Mouse (Mus musculus) midbrain, postnatal 0 days (tissue): ENCODE measurements at regions not wholly inside any gene's neighbourhood (a gene's known extent, or its start where the extent isn't known, plus 50 kb on each side); places are given as distances from the start of the nearest gene placed in this dataset.

Experiments used
- ATAC-seq: fragments of 200-750 bp; cut with Nextera tagmentation; 2 replicates; pipeline ENCODE4 v1.8.0; 2017; ENCODE audit warnings: moderate number of reproducible peaks, mild to moderate bottlenecking, moderate TSS enrichment, moderate library complexity; ENCODE audit not compliant: low FRiP score
- DNase-seq: peaks from one replicate; pipeline ENCODE4 v3.0.0-alpha.2; 2015; ENCODE audit warnings: low spot score
- H3K27ac ChIP-seq: fragments of 300-500 bp; sonication (generic); 2 replicates; pipeline ENCODE4 v1.5.1; 2014; ENCODE audit warnings: low read depth, mild to moderate bottlenecking, low read length, mixed read lengths
- H3K27me3 ChIP-seq: fragments of 300-500 bp; sonication (generic); 2 replicates; pipeline ENCODE4 v1.6.1; 2014; ENCODE audit warnings: low read length, control low read depth, mixed read lengths; ENCODE audit not compliant: insufficient read depth
- H3K36me3 ChIP-seq: fragments of 300-500 bp; sonication (generic); 2 replicates; pipeline ENCODE4 v1.6.1; 2014; ENCODE audit warnings: low read length, control low read depth, mixed read lengths; ENCODE audit not compliant: insufficient read depth
- H3K4me1 ChIP-seq: fragments of 300-500 bp; sonication (generic); 2 replicates; pipeline ENCODE4 v1.6.1; 2014; ENCODE audit warnings: mild to moderate bottlenecking, control low read depth, antibody characterized with exemption, low read length, mixed read lengths; ENCODE audit not compliant: insufficient read depth
- H3K4me2 ChIP-seq: fragments of 300-500 bp; sonication (generic); 2 replicates; pipeline ENCODE4 v1.6.1; 2014; ENCODE audit warnings: low read depth, mild to moderate bottlenecking, low read length, mixed read lengths; ENCODE audit not compliant: poor library complexity, severe bottlenecking
- H3K4me3 ChIP-seq: fragments of 300-500 bp; sonication (generic); 2 replicates; pipeline ENCODE4 v1.5.1; 2014; ENCODE audit warnings: low read depth, mild to moderate bottlenecking, low read length, moderate library complexity
- H3K9ac ChIP-seq: fragments of 300-500 bp; sonication (generic); replicated peaks from 2 replicates; pipeline ENCODE4 v1.6.1; 2014; ENCODE audit warnings: mild to moderate bottlenecking, low read length, moderate library complexity, mixed read lengths; ENCODE audit not compliant: poor library complexity, severe bottlenecking
- H3K9me3 ChIP-seq: fragments of 300-500 bp; sonication (generic); 2 replicates; pipeline ENCODE4 v1.6.1; 2016; ENCODE audit warnings: low read length, control low read depth
- CTCF ChIP-seq: IDR thresholded peaks from 2 replicates; pipeline ENCODE4 v1.5.1; 2016; ENCODE audit warnings: antibody characterized with exemption, mild to moderate bottlenecking
- WGBS: fragments of 180-500 bp; shearing (Covaris S2); extraction: QIAGEN DNeasy Blood & Tissue Kit; methylation state at CpG from one replicate; pipeline ENCODE4 v1.1.7; 2014; 5-methylcytosine and 5-hydroxymethylcytosine counted together

- Histone ChIP-seq H3K4me1 (no peaks in the 10 kb centered on the region), H3K9me3 (no peaks in the 10 kb centered on the region), H3K36me3 (no peaks in the 10 kb centered on the region), H3K27me3 (no peaks in the 10 kb centered on the region), H3K4me2 (no peak overlapping the region), H3K4me3 (no peak overlapping the region), H3K27ac (no peak overlapping the region), H3K9ac (no peak overlapping the region)
- TF ChIP-seq CTCF: no peak
- DNase-seq (no peak), ATAC-seq (no peak)
- WGBS: 92% methylated on average over 5 of the region's 5 CpGs
Measured at GRCm38 (mm10) chr15:96180036-96180435, 107.3 kb upstream of the Arid2 start.

- no peak for DNase-seq
- H3K4me1 ChIP-seq: no peaks in the 10 kb centered on the region
- no peak for ATAC-seq
- no peak overlapping the region for H3K4me3 ChIP-seq
- TF ChIP-seq CTCF: no peak
- H3K27ac ChIP-seq: no peak overlapping the region
- H3K9me3 ChIP-seq: no peaks in the 10 kb centered on the region
- 91% methylated on average over 8 of the region's 8 CpGs for WGBS
- H3K4me2 ChIP-seq: no peak overlapping the region
- no peaks in the 10 kb centered on the region for H3K36me3 ChIP-seq
- H3K9ac ChIP-seq: no peak overlapping the region
- H3K27me3 ChIP-seq: no peaks in the 10 kb centered on the region
Measured at GRCm38 (mm10) chr15:96180977-96181376, 106.3 kb upstream of the Arid2 start.

GRCm38 (mm10) chr15:96182313-96182712 lies 105.0 kb upstream of the Arid2 start:
- TF ChIP-seq CTCF: no peak
- no peaks in the 10 kb centered on the region for H3K9me3 ChIP-seq
- H3K27ac ChIP-seq: no peak overlapping the region
- no peak overlapping the region for H3K9ac ChIP-seq
- H3K4me2 ChIP-seq: no peak overlapping the region
- ATAC-seq (no peak), DNase-seq (no peak)
- 78% methylated on average over 5 of the region's 5 CpGs for WGBS
- H3K27me3 ChIP-seq: no peaks in the 10 kb centered on the region
- H3K4me3 ChIP-seq: no peak overlapping the region
- H3K4me1 ChIP-seq: no peaks in the 10 kb centered on the region
- H3K36me3 ChIP-seq: no peaks in the 10 kb centered on the region

- no peaks in the 10 kb centered on the region for H3K36me3 ChIP-seq
- 80% methylated on average over 6 of the region's 6 CpGs for WGBS
- no peak for TF ChIP-seq CTCF
- no peak overlapping the region for H3K4me2 ChIP-seq
- no peak overlapping the region for H3K9ac ChIP-seq
- no peak overlapping the region for H3K4me3 ChIP-seq
- no peaks in the 10 kb centered on the region for H3K27me3 ChIP-seq
- ATAC-seq: no peak
- H3K9me3 ChIP-seq: no peaks in the 10 kb centered on the region
- no peaks in the 10 kb centered on the region for H3K4me1 ChIP-seq
- H3K27ac ChIP-seq: no peak overlapping the region
- DNase-seq: no peak
Measured at GRCm38 (mm10) chr15:96183069-96183468, 104.2 kb upstream of the Arid2 start.

- H3K4me1 ChIP-seq: no peaks in the 10 kb centered on the region
- WGBS: 73% methylated on average over 8 of the region's 8 CpGs
- H3K27ac ChIP-seq: no peak overlapping the region
- no peaks in the 10 kb centered on the region for H3K36me3 ChIP-seq
- no peak overlapping the region for H3K4me2 ChIP-seq
- no peak; the same call in 1 of the 2 replicates for TF ChIP-seq CTCF
- DNase-seq: no peak
- no peaks in the 10 kb centered on the region for H3K27me3 ChIP-seq
- no peak overlapping the region for H3K4me3 ChIP-seq
- no peak for ATAC-seq
- H3K9me3 ChIP-seq: no peaks in the 10 kb centered on the region
- no peak overlapping the region for H3K9ac ChIP-seq
Measured at GRCm38 (mm10) chr15:96184666-96185065, 102.7 kb upstream of the Arid2 start.

GRCm38 (mm10) chr15:96185429-96185828 lies 101.9 kb upstream of the Arid2 start:
- H3K4me1 ChIP-seq: no peaks in the 10 kb centered on the region
- H3K9me3 ChIP-seq: no peaks in the 10 kb centered on the region
- H3K27ac ChIP-seq: no peak overlapping the region
- H3K27me3 ChIP-seq: no peaks in the 10 kb centered on the region
- TF ChIP-seq CTCF: no peak
- DNase-seq (no peak), ATAC-seq (no peak)
- H3K4me3 ChIP-seq: no peak overlapping the region
- WGBS: 29% methylated on average over 4 of the region's 4 CpGs
- H3K36me3 ChIP-seq: no peaks in the 10 kb centered on the region
- no peak overlapping the region for H3K9ac ChIP-seq
- no peak overlapping the region for H3K4me2 ChIP-seq
